Mouse (Mus musculus): Measurements from ENCODE around the gene Myh8. TPM values are rescaled to one million over a fixed set of nuclear protein-coding genes. Genes with fewer than 3 reads are reported as not detected.

The Myh8 gene
- polyA plus RNA-seq, 1 experiment from 2014 or later = 1.1 TPM

DNA sequence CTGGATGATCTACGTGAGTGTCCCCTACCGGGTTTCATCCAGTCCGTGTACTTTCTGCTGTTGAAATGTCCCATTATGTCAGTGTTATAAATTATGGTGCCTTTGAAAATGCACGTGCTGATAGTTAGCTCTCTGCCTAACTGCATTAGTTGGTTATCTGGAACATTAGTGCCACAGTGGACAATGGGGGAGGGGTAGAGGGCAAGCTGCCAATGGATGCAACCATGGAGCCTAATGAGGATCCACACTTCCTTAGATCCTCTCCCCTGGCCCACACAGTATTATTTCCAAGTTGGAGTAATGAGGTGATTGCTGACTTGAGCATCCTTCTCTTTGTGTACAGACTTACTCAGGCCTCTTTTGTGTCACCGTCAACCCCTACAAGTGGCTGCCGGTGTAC lies 35.9 kb upstream of the Myh8 start:
- H3K27ac ChIP-seq (replicated peaks in 1 of 2; ENCODE audit: control insufficient read depth in 1 of 2, insufficient read depth in 1 of 2, low read depth in 2 of 2, low read length in 2 of 2) = no peak overlapping the region
- 80% methylated on average over 6 of the region's 6 CpGs for WGBS
- no peaks in the 10 kb centered on the region for H3K36me3 ChIP-seq (ENCODE audit: control insufficient read depth, insufficient read depth, low read length)
- H3K9me3 ChIP-seq (ENCODE audit: control insufficient read depth, low read length) = no peaks in the 10 kb centered on the region
- no peak overlapping the region for H3K4me2 ChIP-seq (ENCODE audit: low read length)
- no peak overlapping the region for H3K9ac ChIP-seq (ENCODE audit: low read length)
- no peaks in the 10 kb centered on the region for H3K4me1 ChIP-seq (ENCODE audit: control insufficient read depth in 2 of 2, insufficient read depth in 2 of 2, low read length in 2 of 2)
- no peaks in the 10 kb centered on the region for H3K27me3 ChIP-seq (ENCODE audit: control insufficient read depth, insufficient read depth, low read length)
- no peak for ATAC-seq (ENCODE audit: insufficient number of reproducible peaks, insufficient read depth, low FRiP score, low read depth)
- H3K4me3 ChIP-seq (ENCODE audit: control insufficient read depth in 1 of 2, insufficient read depth in 1 of 2, low read depth in 1 of 2, low read length in 2 of 2) = no peak overlapping the region

DNA sequence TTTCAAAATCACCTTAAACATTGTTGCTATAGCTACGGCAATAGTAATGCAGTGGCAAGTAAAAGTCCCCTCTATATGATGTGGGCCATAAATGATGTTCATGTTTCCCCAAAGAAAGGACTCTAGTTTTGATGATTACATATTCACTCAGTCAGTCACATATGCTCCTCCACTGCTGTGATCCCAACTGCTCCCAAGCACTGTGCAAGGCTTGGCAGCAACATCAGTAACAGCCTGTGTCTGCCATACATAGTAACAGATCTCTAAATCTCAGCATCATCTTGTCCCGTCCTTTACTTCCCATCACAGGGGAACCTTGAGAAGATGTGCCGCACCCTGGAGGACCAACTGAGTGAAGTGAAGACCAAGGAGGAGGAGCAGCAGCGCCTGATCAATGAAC lies 23.2 kb upstream of the Myh8 start:
- 88% methylated on average over 4 of the region's 4 CpGs for whole genome bisulfite sequencing

DNA sequence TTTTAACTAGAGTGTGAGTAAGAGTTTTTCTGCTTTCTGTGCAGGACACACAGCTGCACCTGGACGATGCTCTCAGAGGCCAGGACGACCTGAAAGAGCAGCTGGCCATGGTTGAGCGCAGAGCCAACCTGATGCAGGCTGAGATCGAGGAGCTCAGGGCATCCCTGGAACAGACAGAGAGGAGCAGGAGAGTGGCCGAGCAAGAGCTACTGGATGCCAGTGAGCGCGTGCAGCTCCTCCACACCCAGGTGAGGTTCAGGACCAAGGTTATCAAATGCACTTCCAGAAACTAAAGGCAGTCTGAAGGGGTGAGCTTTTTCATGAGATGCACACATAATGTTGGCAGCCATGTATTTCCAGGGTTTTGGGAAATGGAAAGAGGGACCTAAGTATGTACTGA lies 19.9 kb upstream of the Myh8 start:
- Histone ChIP-seq H3K4me1 (ENCODE audit: control insufficient read depth in 2 of 2, insufficient read depth in 2 of 2, low read length in 2 of 2) (no peaks in the 10 kb centered on the region), H3K27me3 (ENCODE audit: control insufficient read depth, insufficient read depth, low read length) (no peaks in the 10 kb centered on the region), H3K27ac (replicated peaks in 1 of 2; ENCODE audit: control insufficient read depth in 1 of 2, insufficient read depth in 1 of 2, low read depth in 2 of 2, low read length in 2 of 2) (no peak overlapping the region), H3K4me2 (ENCODE audit: low read length) (no peak overlapping the region), H3K9me3 (ENCODE audit: control insufficient read depth, low read length) (no peaks in the 10 kb centered on the region), H3K9ac (ENCODE audit: low read length) (no peak overlapping the region), H3K4me3 (ENCODE audit: control insufficient read depth in 1 of 2, insufficient read depth in 1 of 2, low read depth in 1 of 2, low read length in 2 of 2) (no peak overlapping the region), H3K36me3 (ENCODE audit: control insufficient read depth, insufficient read depth, low read length) (no peaks in the 10 kb centered on the region)
- WGBS = 82% methylated on average over 7 of the region's 7 CpGs
- ATAC-seq (ENCODE audit: insufficient number of reproducible peaks, insufficient read depth, low FRiP score, low read depth) = no peak

More for the DNA sequence above, 23.2 kb upstream of the Myh8 start:
- Histone ChIP-seq H3K27me3 (ENCODE audit: control insufficient read depth, insufficient read depth, low read length) (no peaks in the 10 kb centered on the region), H3K4me3 (ENCODE audit: control insufficient read depth in 1 of 2, insufficient read depth in 1 of 2, low read depth in 1 of 2, low read length in 2 of 2) (no peak overlapping the region), H3K9me3 (ENCODE audit: control insufficient read depth, low read length) (no peaks in the 10 kb centered on the region), H3K9ac (ENCODE audit: low read length) (no peak overlapping the region), H3K4me1 (ENCODE audit: control insufficient read depth in 2 of 2, insufficient read depth in 2 of 2, low read length in 2 of 2) (no peaks in the 10 kb centered on the region), H3K36me3 (ENCODE audit: control insufficient read depth, insufficient read depth, low read length) (no peaks in the 10 kb centered on the region), H3K27ac (replicated peaks in 1 of 2; ENCODE audit: control insufficient read depth in 1 of 2, insufficient read depth in 1 of 2, low read depth in 2 of 2, low read length in 2 of 2) (no peak overlapping the region), H3K4me2 (ENCODE audit: low read length) (no peak overlapping the region)
- ATAC-seq (ENCODE audit: insufficient number of reproducible peaks, insufficient read depth, low FRiP score, low read depth) = no peak

DNA sequence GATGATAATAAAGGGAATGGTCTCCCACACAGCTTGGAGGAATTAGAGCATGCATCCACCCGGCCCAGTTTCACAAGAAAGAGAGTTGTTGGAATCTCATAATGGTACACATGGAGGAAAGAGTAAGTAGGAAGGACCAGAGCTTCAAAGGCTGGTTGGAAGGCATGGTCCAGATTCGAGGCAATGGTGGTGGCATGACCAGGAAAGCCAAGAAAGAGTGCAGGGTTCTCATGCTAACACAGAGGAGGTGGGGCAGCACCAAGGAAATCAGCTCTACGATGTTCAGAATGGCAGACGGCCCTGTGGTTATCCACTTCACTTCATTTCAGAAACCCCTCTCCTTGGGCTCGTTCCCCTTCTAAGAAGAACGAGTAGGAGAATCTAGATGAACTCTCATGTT lies 16.0 kb upstream of the Myh8 start:
- Histone ChIP-seq H3K9ac (ENCODE audit: low read length) (no peak overlapping the region), H3K27ac (replicated peaks in 1 of 2; ENCODE audit: control insufficient read depth in 1 of 2, insufficient read depth in 1 of 2, low read depth in 2 of 2, low read length in 2 of 2) (no peak overlapping the region), H3K27me3 (ENCODE audit: control insufficient read depth, insufficient read depth, low read length) (no peaks in the 10 kb centered on the region), H3K36me3 (ENCODE audit: control insufficient read depth, insufficient read depth, low read length) (no peaks in the 10 kb centered on the region), H3K9me3 (ENCODE audit: control insufficient read depth, low read length) (no peaks in the 10 kb centered on the region), H3K4me2 (ENCODE audit: low read length) (no peak overlapping the region), H3K4me3 (ENCODE audit: control insufficient read depth in 1 of 2, insufficient read depth in 1 of 2, low read depth in 1 of 2, low read length in 2 of 2) (no peak overlapping the region), H3K4me1 (ENCODE audit: control insufficient read depth in 2 of 2, insufficient read depth in 2 of 2, low read length in 2 of 2) (no peaks in the 10 kb centered on the region)
- 81% methylated on average over 6 of the region's 6 CpGs for WGBS
- no peak for ATAC-seq (ENCODE audit: insufficient number of reproducible peaks, insufficient read depth, low FRiP score, low read depth)

DNA sequence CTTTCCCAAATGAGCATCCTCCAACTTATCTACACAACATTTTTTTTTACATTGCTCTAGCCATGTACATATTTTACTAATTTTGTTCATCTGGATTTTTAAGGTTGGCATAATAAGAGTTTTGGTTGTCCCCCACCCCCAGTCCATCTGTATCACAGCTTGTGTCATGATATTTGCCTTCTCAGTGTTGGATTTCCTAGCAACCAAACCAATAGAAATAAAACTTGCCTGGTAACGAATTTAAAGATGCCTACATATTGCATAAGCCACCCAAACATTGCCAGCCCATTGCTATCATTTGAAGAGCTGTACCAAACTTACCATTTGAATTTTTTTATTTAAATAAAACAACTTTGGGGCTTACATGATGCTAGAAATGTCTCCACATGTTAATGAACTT lies 16.5 kb downstream of the Myh8 start:
- WGBS = 70% methylated on average over 1 of the region's 1 CpGs
- Histone ChIP-seq H3K27ac (replicated peaks in 1 of 2; ENCODE audit: control insufficient read depth in 1 of 2, insufficient read depth in 1 of 2, low read depth in 2 of 2, low read length in 2 of 2) (no peak overlapping the region), H3K9me3 (ENCODE audit: control insufficient read depth, low read length) (peaks cover 10% of the 10 kb centered on the region; the same call in 1 of the 2 replicates), H3K4me2 (ENCODE audit: low read length) (no peak overlapping the region), H3K36me3 (ENCODE audit: control insufficient read depth, insufficient read depth, low read length) (no peaks in the 10 kb centered on the region), H3K27me3 (ENCODE audit: control insufficient read depth, insufficient read depth, low read length) (no peaks in the 10 kb centered on the region), H3K4me3 (ENCODE audit: control insufficient read depth in 1 of 2, insufficient read depth in 1 of 2, low read depth in 1 of 2, low read length in 2 of 2) (no peak overlapping the region), H3K4me1 (ENCODE audit: control insufficient read depth in 2 of 2, insufficient read depth in 2 of 2, low read length in 2 of 2) (no peaks in the 10 kb centered on the region), H3K9ac (ENCODE audit: low read length) (no peak overlapping the region)
- ATAC-seq (ENCODE audit: insufficient number of reproducible peaks, insufficient read depth, low FRiP score, low read depth) = no peak

DNA sequence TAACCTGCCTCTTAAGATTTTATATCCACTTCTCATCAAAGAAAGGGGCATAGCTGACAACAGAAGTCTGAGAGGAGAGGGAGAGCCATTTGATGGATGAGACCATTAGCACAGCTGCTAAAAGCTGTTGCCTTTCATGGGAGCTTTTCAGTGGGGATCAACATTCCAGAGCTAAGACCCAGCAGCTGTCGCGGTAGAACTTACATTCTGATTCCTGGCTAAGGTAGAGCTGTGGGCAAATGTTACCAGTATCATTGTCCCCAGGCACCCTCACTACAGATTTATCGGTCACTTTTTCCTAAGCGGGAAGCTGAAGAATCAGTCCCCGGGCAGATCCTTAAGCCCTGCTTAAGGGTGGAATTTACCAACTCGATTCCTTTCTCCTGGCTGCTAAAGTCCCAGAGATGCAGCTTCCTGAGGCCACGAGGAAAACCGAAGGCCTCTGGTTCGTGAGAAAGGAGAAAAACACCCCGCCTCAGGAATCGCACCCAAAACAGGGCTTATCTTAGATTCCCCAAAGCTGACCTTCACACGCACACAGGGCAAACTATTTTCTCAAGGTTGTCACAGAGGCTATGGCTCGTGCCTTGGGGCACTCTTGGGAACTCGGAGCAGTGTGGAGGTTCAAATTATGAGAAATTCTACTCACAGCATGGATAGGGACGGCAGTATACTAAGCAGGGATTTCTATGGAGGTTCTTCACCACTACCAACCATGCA lies 37.0 kb downstream of the Myh8 start:
- no peak overlapping the region for H3K4me3 ChIP-seq (ENCODE audit: control insufficient read depth in 1 of 2, insufficient read depth in 1 of 2, low read depth in 1 of 2, low read length in 2 of 2)
- no peak overlapping the region for H3K4me2 ChIP-seq (ENCODE audit: low read length)
- H3K9me3 ChIP-seq (ENCODE audit: control insufficient read depth, low read length) = no peaks in the 10 kb centered on the region
- no peak overlapping the region for H3K9ac ChIP-seq (ENCODE audit: low read length)
- H3K4me1 ChIP-seq (ENCODE audit: control insufficient read depth in 2 of 2, insufficient read depth in 2 of 2, low read length in 2 of 2) = no peaks in the 10 kb centered on the region; a peak in 1 of 4 replicates
- no peaks in the 10 kb centered on the region for H3K36me3 ChIP-seq (ENCODE audit: control insufficient read depth, insufficient read depth, low read length)
- 42% methylated on average over 15 of the region's 15 CpGs for WGBS
- no peaks in the 10 kb centered on the region for H3K27me3 ChIP-seq (ENCODE audit: control insufficient read depth, insufficient read depth, low read length)
- no peak for ATAC-seq (ENCODE audit: insufficient number of reproducible peaks, insufficient read depth, low FRiP score, low read depth)
- no peak overlapping the region for H3K27ac ChIP-seq (replicated peaks in 1 of 2; ENCODE audit: control insufficient read depth in 1 of 2, insufficient read depth in 1 of 2, low read depth in 2 of 2, low read length in 2 of 2)

DNA sequence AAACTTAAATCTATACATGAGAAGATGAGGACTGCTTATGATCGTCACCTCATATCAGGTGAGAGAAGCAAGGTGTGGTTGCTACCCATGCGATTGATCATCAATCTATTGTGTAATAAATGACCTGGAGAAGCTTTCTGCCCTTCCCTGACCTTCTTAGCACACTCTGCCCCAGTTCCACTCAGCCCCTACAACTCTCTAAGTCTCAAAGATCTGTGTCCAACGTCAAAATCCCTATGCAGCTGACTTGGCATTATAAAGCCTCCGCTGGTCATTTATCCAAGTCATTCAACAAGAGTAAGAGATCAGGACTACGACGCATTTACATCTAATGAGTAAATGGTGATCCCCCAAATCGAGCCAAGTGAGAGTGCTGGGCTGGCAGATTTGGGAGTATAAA lies 44.4 kb downstream of the Myh8 start, which contains the start of gene Myh13:
Myh13 (plus strand) TSS at position 301 of the 400 bp plus-strand sequence.
- ATAC-seq (ENCODE audit: insufficient number of reproducible peaks, insufficient read depth, low FRiP score, low read depth) = no peak
- H3K27ac ChIP-seq (replicated peaks in 1 of 2; ENCODE audit: control insufficient read depth in 1 of 2, insufficient read depth in 1 of 2, low read depth in 2 of 2, low read length in 2 of 2) = no peak within 1 kb of the TSS
- H3K4me1 ChIP-seq (ENCODE audit: control insufficient read depth in 2 of 2, insufficient read depth in 2 of 2, low read length in 2 of 2) = no peaks in the 10 kb centered on the region; a peak in 1 of 4 replicates
- H3K9ac ChIP-seq (ENCODE audit: low read length) = no peak within 1 kb of the TSS
- no peaks in the 10 kb centered on the region for H3K27me3 ChIP-seq (ENCODE audit: control insufficient read depth, insufficient read depth, low read length)
- WGBS = 82% methylated on average over 7 of the region's 7 CpGs
- no peaks in the 10 kb centered on the region for H3K9me3 ChIP-seq (ENCODE audit: control insufficient read depth, low read length)
- H3K36me3 ChIP-seq (ENCODE audit: control insufficient read depth, insufficient read depth, low read length) = no peaks in the 10 kb centered on the region
- H3K4me3 ChIP-seq (ENCODE audit: control insufficient read depth in 1 of 2, insufficient read depth in 1 of 2, low read depth in 1 of 2, low read length in 2 of 2) = no peak within 1 kb of the TSS
- no peak within 1 kb of the TSS for H3K4me2 ChIP-seq (ENCODE audit: low read length)

DNA sequence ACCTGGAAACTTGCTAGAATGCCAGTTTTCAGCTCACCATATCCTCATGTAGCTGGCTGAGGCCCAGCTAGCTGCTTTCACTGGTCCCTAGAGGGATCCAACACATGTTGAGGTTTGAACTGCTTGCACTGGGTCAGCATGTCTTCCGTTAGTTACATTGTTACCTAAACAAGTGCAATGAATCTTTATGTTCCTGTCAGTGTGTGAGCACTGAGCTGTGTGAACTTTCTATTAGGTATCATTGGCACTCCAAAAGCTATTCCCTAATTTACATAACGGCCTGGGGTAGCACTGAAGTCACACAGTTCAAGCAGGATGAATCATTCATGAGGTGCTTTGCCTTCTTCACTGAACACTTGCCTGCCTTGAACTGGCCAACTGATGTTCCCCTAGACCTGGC lies 49.6 kb downstream of the Myh8 start:
- no peak overlapping the region for H3K4me2 ChIP-seq (ENCODE audit: low read length)
- H3K9ac ChIP-seq (ENCODE audit: low read length) = no peak overlapping the region
- no peak overlapping the region for H3K4me3 ChIP-seq (ENCODE audit: control insufficient read depth in 1 of 2, insufficient read depth in 1 of 2, low read depth in 1 of 2, low read length in 2 of 2)
- 67% methylated on average over 2 of the region's 2 CpGs for WGBS
- no peaks in the 10 kb centered on the region for H3K4me1 ChIP-seq (ENCODE audit: control insufficient read depth in 2 of 2, insufficient read depth in 2 of 2, low read length in 2 of 2)
- no peak overlapping the region for H3K27ac ChIP-seq (replicated peaks in 1 of 2; ENCODE audit: control insufficient read depth in 1 of 2, insufficient read depth in 1 of 2, low read depth in 2 of 2, low read length in 2 of 2)
- ATAC-seq (ENCODE audit: insufficient number of reproducible peaks, insufficient read depth, low FRiP score, low read depth) = no peak
- H3K36me3 ChIP-seq (ENCODE audit: control insufficient read depth, insufficient read depth, low read length) = no peaks in the 10 kb centered on the region
- H3K9me3 ChIP-seq (ENCODE audit: control insufficient read depth, low read length) = no peaks in the 10 kb centered on the region
- no peaks in the 10 kb centered on the region for H3K27me3 ChIP-seq (ENCODE audit: control insufficient read depth, insufficient read depth, low read length)

All from heart, embryonic 14.5 days (tissue).